Mouse (Mus musculus) limb, embryonic 10.5 days (tissue): ENCODE data around the gene Tph2. TPM values are rescaled to one million over a fixed set of nuclear protein-coding genes. Genes with fewer than 3 reads are reported as not detected.
"Not testable (repeated sequence)": the region's sequence is repeated elsewhere in the genome, so short reads cannot be mapped to it uniquely, and the experiment has no call there.

Source experiments
- DNase-seq: peaks from one replicate; pipeline ENCODE4 v3.0.0-alpha.2; 2017; ENCODE audit warnings: low spot score
- H3K27ac ChIP-seq: fragments of 300-500 bp; sonication (generic); 2 replicates; pipeline ENCODE4 v1.5.1; 2016; ENCODE audit warnings: mild to moderate bottlenecking
- H3K27me3 ChIP-seq: fragments of 300-500 bp; sonication (generic); 2 replicates; pipeline ENCODE4 v1.6.1; 2016; ENCODE audit warnings: low read depth, mild to moderate bottlenecking; ENCODE audit not compliant: poor library complexity, severe bottlenecking
- H3K36me3 ChIP-seq: fragments of 300-500 bp; sonication (generic); 2 replicates; pipeline ENCODE4 v1.6.1; 2016; ENCODE audit warnings: mild to moderate bottlenecking, moderate library complexity
- H3K4me1 ChIP-seq: fragments of 300-500 bp; sonication (generic); 2 replicates; pipeline ENCODE4 v1.6.1; 2016
- H3K4me3 ChIP-seq: fragments of 300-500 bp; sonication (generic); 2 replicates; pipeline ENCODE4 v1.5.1; 2016; ENCODE audit warnings: mild to moderate bottlenecking, moderate library complexity
- H3K9me3 ChIP-seq: fragments of 300-500 bp; sonication (generic); replicated peaks from 2 replicates; pipeline ENCODE4 v1.6.1; 2016; ENCODE audit warnings: mild to moderate bottlenecking
- WGBS: fragments of 180-500 bp; shearing (Covaris S2); methylation state at CpG from one replicate; pipeline ENCODE4 v1.1.7; 2016; 5-methylcytosine and 5-hydroxymethylcytosine counted together
- polyA plus RNA-seq: library from polyadenylated mRNA; unstranded; fragments of >200 nt; fragmentation: Nextera tagmentation; extraction: Ambion mirVana; gene quantifications from 2 replicates; pipeline ENCODE4 v1.2.1, GENCODE M21; 2016

The Tph2 gene
- polyA plus RNA-seq, result 0.18 TPM in 1 of 2 replicates, not detected in the other

DNA sequence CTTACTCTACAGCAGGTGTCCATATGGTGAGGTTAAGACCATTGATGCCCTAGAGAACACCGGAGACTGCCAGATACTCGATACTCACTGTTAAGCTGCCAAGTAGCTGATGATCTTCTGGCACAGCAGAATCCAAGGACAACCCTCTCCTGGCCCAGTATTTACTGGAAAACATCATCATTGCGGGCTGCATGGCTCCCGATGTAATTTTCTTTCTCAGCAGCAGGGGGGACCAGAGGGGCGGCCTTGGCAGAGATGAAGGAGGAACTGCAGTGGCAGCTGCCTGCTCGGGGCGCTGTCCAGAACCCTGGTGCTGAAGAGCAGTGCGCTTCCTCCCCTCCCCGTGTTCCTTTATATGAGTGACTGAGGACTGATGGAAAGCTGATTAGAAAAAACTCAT is at the start of gene Tph2:
Gene Tph2 (minus strand): TSS at position 326 of the 400 bp plus-strand sequence.
- H3K4me1 ChIP-seq, result no peaks in the 10 kb centered on the region
- H3K9me3 ChIP-seq, result no peaks in the 10 kb centered on the region
- H3K27ac ChIP-seq, result no peak within 1 kb of the TSS
- H3K36me3 ChIP-seq, result no peaks in the 10 kb centered on the region
- H3K27me3 ChIP-seq, result no peaks in the 10 kb centered on the region
- WGBS, result 8% methylated on average over 9 of the region's 9 CpGs
- peak; percentile 88 for DNase-seq
- no peak within 1 kb of the TSS for H3K4me3 ChIP-seq

DNA sequence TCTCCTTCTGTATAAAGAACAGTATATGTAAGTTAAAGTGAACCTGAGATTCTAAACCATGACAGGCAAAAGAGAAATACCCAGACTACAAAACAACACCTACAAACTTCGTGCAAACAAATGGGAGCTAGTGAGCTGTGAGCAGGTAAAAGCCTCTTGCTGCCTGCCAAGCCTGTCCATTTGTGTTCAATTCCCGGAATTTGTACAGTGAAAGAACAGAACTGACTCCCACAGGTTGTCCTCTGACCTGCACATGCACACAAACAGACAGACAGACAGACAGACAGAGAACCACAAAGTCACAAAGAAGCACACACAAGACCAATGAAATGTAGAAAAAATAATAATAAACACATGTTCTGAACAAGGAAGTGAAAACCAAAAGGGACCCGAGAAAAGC is 49.0 kb upstream of the Tph2 start:
- 80% methylated on average over 3 of the region's 3 CpGs for WGBS
- H3K27me3 ChIP-seq, result no peaks in the 10 kb centered on the region
- no peaks in the 10 kb centered on the region for H3K4me1 ChIP-seq
- no peak for DNase-seq
- no peak overlapping the region for H3K4me3 ChIP-seq
- H3K36me3 ChIP-seq, result peaks cover 55% of the 10 kb centered on the region
- H3K9me3 ChIP-seq, result no peaks in the 10 kb centered on the region
- no peak overlapping the region for H3K27ac ChIP-seq

GRCm38 (mm10) chr10:115232513-115232912 is 47.7 kb upstream of the Tph2 start:
- H3K4me3 ChIP-seq, result no peak overlapping the region
- no peak overlapping the region for H3K27ac ChIP-seq
- peaks cover 52% of the 10 kb centered on the region for H3K36me3 ChIP-seq
- no peaks in the 10 kb centered on the region for H3K4me1 ChIP-seq
- no peak for DNase-seq
- H3K27me3 ChIP-seq, result no peaks in the 10 kb centered on the region
- WGBS, result 94% methylated on average over 3 of the region's 3 CpGs
- no peaks in the 10 kb centered on the region for H3K9me3 ChIP-seq

GRCm38 (mm10) chr10:115229023-115229422 is 44.2 kb upstream of the Tph2 start:
- DNase-seq, result no peak
- H3K4me1 ChIP-seq, result no peaks in the 10 kb centered on the region
- H3K36me3 ChIP-seq, result peaks cover 43% of the 10 kb centered on the region
- H3K4me3 ChIP-seq, result no peak overlapping the region
- no peaks in the 10 kb centered on the region for H3K27me3 ChIP-seq
- 92% methylated on average over 9 of the region's 9 CpGs for WGBS
- no peaks in the 10 kb centered on the region for H3K9me3 ChIP-seq
- no peak overlapping the region for H3K27ac ChIP-seq

DNA sequence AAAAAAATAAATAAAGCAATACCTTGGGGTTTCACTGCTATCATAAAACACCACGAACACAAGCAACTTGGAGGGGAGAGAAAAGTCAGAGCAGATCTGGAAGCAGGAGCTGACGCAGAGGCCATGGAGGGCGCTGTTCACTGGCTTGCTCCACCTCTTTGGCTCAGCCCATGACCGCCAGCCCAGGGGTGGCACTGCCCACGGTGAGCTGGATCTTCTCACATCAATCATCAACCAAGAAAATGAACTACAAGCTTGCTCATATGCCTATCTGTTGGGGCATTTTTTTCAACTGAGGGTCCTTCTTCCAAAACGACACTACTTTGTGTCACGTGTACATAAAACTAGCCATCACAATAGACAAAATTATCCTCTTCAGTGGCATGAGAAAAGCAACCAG is 41.8 kb upstream of the Tph2 start:
- Histone ChIP-seq H3K27me3 (no peaks in the 10 kb centered on the region), H3K9me3 (no peaks in the 10 kb centered on the region), H3K27ac (no peak overlapping the region), H3K4me3 (no peak overlapping the region), H3K36me3 (peaks cover 27% of the 10 kb centered on the region), H3K4me1 (no peaks in the 10 kb centered on the region)
- no peak for DNase-seq
- 96% methylated on average over 7 of the region's 7 CpGs for WGBS

GRCm38 (mm10) chr10:115223845-115224244 is 39.0 kb upstream of the Tph2 start:
- H3K27me3 ChIP-seq, result no peaks in the 10 kb centered on the region
- H3K4me1 ChIP-seq, result no peaks in the 10 kb centered on the region
- H3K4me3 ChIP-seq, result no peak overlapping the region
- no peaks in the 10 kb centered on the region for H3K9me3 ChIP-seq
- H3K27ac ChIP-seq, result no peak overlapping the region
- WGBS, result 94% methylated on average over 3 of the region's 3 CpGs
- peaks cover 37% of the 10 kb centered on the region for H3K36me3 ChIP-seq
- DNase-seq, result no peak

DNA sequence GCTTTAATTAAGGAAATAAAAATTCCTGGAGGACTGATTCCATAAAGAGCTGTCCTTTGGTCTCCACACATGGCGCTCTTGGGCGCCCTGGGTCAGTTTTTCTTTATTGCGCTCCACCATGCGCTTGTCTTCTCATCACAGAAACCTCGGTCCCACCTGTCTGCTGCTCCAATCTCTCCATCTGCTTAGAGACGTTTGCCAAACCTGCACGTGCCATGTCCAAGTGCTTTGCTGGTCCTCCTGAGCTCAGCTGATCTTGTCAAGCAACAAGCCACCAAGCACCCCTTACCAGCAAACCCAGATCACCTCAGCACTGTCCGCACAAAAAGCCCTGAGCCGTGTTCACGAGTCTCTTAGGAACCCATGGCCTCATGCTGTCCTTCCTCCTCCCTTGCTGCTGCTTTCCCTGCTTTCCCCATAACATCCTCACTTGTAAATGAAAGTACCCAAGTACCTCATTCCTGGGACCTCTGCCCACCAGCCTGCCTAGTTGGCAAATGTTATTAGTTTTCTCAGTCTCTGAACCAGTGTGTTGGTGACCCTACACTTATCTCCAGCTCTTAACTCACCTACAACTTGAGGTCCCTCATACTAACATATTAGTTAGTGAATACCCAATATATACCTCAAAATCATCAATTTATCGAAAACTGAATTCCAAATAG is 28.2 kb upstream of the Tph2 start:
- no peaks in the 10 kb centered on the region for H3K9me3 ChIP-seq
- no peak overlapping the region for H3K4me3 ChIP-seq
- no peaks in the 10 kb centered on the region for H3K27me3 ChIP-seq
- H3K4me1 ChIP-seq, result no peaks in the 10 kb centered on the region
- no peak overlapping the region for H3K27ac ChIP-seq
- WGBS, result 93% methylated on average over 11 of the region's 11 CpGs
- peaks cover 84% of the 10 kb centered on the region for H3K36me3 ChIP-seq
- DNase-seq, result no peak

DNA sequence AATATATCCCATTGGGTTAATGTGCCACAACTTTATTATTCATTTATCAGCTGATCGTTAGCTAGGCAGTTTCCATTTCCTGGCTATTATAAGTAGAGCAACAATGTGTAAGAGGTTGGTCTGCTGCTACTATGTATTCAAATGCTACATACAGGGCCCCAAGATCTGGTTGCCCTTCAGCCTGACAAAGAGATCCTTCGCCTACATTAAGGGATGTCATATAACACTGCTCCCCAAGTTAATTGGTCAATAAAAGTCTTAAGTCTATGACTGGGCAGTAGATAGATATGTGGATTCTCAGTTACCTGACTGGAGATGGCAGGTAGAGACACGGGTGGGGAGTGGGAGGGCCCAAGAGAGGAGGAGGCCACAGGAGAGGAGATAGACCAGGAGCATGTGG is 21.0 kb upstream of the Tph2 start:
- Histone ChIP-seq H3K4me3 (no peak overlapping the region), H3K9me3 (no peaks in the 10 kb centered on the region), H3K4me1 (no peaks in the 10 kb centered on the region), H3K36me3 (peaks cover 75% of the 10 kb centered on the region), H3K27me3 (no peaks in the 10 kb centered on the region), H3K27ac (no peak overlapping the region)
- no peak for DNase-seq
- 89% methylated on average over 3 of the region's 3 CpGs for WGBS

GRCm38 (mm10) chr10:115205284-115205683 is 20.5 kb upstream of the Tph2 start:
- Histone ChIP-seq H3K4me1 (no peaks in the 10 kb centered on the region), H3K4me3 (no peak overlapping the region)
- no peak for DNase-seq

GRCm38 (mm10) chr10:115191214-115191613 is 6.4 kb upstream of the Tph2 start:
- H3K36me3 ChIP-seq, result no peaks in the 10 kb centered on the region
- no peaks in the 10 kb centered on the region for H3K27me3 ChIP-seq
- no peaks in the 10 kb centered on the region for H3K4me1 ChIP-seq
- no peak for DNase-seq
- no peaks in the 10 kb centered on the region for H3K9me3 ChIP-seq
- WGBS, result 93% methylated on average over 7 of the region's 7 CpGs
- no peak overlapping the region for H3K4me3 ChIP-seq
- H3K27ac ChIP-seq, result no peak overlapping the region

More at GRCm38 (mm10) chr10:115205284-115205683, 20.5 kb upstream of the Tph2 start:
- Histone ChIP-seq H3K27me3 (no peaks in the 10 kb centered on the region), H3K36me3 (peaks cover 75% of the 10 kb centered on the region), H3K27ac (no peak overlapping the region), H3K9me3 (no peaks in the 10 kb centered on the region)
- 92% methylated on average over 1 of the region's 1 CpGs for WGBS

DNA sequence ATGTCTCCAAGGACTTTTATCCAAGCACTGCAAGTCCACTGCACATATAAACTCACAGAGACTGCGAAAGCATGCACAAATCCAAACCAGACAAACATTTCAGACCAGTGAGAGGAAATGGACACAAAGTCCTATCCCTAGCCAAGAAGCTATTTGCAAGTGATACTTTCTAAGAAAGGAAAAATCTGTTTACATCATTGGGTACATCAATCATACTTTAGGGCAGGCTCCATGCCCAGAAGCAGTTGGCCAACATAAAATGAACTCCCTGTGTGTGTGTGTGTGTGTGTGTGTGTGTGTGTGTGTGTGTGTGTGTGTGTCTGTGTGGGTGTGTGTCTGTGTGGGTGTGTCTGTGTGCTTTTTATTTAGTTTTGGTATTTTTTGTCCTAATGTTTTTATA is 2.6 kb upstream of the Tph2 start:
- Histone ChIP-seq H3K4me1 (no peaks in the 10 kb centered on the region), H3K36me3 (no peaks in the 10 kb centered on the region), H3K4me3 (no peak overlapping the region), H3K27ac (no peak overlapping the region), H3K9me3 (no peaks in the 10 kb centered on the region), H3K27me3 (no peaks in the 10 kb centered on the region)
- WGBS, result 95% methylated on average over 1 of the region's 1 CpGs
- DNase-seq, result no peak

DNA sequence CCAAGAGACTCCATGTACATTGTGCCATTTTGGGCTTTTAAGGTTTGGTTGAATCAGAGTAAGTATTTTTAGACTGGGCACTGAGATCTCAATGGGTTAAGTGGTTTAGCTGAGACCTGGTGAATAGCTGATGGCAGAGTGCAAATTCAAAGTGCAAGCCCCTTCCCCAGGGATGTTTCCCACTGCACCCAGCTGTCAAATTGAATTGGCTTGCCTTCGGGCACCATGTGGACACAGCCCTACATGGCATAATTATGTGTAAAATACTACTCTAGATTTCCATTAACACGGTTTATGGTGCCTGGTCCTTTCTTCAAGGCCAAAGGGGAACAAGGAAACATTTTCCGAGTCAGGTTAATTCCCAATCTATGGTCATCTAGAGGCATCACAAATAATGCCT is 3.8 kb downstream of the Tph2 start:
- DNase-seq, result no peak
- Histone ChIP-seq H3K9me3 (no peaks in the 10 kb centered on the region), H3K27me3 (no peaks in the 10 kb centered on the region), H3K4me1 (no peaks in the 10 kb centered on the region), H3K36me3 (no peaks in the 10 kb centered on the region), H3K4me3 (no peak overlapping the region), H3K27ac (no peak overlapping the region)
- 81% methylated on average over 3 of the region's 3 CpGs for WGBS

GRCm38 (mm10) chr10:115178019-115178418 is 6.8 kb downstream of the Tph2 start:
- H3K27ac ChIP-seq, H3K4me3 ChIP-seq, H3K9me3 ChIP-seq, H3K4me1 ChIP-seq, DNase-seq, H3K36me3 ChIP-seq, H3K27me3 ChIP-seq: not testable (repeated sequence)
- 64% methylated on average over 6 of the region's 6 CpGs for WGBS

DNA sequence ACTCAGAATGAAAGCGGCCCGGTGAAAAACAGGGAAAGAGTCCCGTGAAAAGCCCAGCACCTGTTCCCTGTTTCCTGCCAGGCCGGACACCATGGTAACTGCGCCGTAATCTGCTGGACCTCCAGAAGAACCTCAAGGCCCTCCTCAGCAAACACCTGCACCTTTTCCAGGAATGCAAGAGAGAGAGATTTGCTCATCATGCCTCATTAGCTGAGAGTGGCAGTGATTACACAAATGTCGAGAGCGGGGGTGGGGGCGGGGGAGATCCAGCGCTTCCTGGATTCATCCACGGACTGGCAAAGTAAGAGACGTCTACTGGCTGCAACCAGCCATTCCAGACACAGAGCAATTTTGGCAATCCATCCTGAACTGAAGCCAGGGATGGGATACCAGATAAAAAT is 9.2 kb downstream of the Tph2 start:
- no peaks in the 10 kb centered on the region for H3K9me3 ChIP-seq
- no peak overlapping the region for H3K27ac ChIP-seq
- 57% methylated on average over 12 of the region's 12 CpGs for WGBS

More for the DNA sequence above, 9.2 kb downstream of the Tph2 start:
- 0 out of 2 replicates have a peak, but pooled peaks cover 5% of the 10 kb centered on the region for H3K4me1 ChIP-seq
- H3K4me3 ChIP-seq, result no peak overlapping the region
- H3K36me3 ChIP-seq, result no peaks in the 10 kb centered on the region
- H3K27me3 ChIP-seq, result no peaks in the 10 kb centered on the region
- no peak for DNase-seq
